Mouse (Mus musculus) megakaryocyte, embryonic 14.5 days (primary cell): ENCODE measurements around the gene Tubg1.

ENCODE experiments used
- FLI1 ChIP-seq: IDR thresholded peaks from 2 replicates; pipeline ENCODE4 v1.6.1; 2012; ENCODE audit warnings: low read length, inconsistent platforms, mixed read lengths
- GATA1 ChIP-seq: IDR thresholded peaks from 3 replicates; pipeline ENCODE4 v1.6.1; 2012; ENCODE audit warnings: mixed read lengths, low read length, inconsistent platforms, borderline replicate concordance

GRCm38 (mm10) chr11:101083083-101083697, 36.5 kb upstream of the Tubg1 start:
- TF ChIP-seq GATA1 (no peak), FLI1 (no peak)
